Mouse (Mus musculus) lung, postnatal 14 days (tissue): ENCODE measurements around the gene Kdsr.

Experiments
- DNase-seq: peaks from one replicate; pipeline ENCODE4 v3.0.0; 2021

Kdsr gene

DNA sequence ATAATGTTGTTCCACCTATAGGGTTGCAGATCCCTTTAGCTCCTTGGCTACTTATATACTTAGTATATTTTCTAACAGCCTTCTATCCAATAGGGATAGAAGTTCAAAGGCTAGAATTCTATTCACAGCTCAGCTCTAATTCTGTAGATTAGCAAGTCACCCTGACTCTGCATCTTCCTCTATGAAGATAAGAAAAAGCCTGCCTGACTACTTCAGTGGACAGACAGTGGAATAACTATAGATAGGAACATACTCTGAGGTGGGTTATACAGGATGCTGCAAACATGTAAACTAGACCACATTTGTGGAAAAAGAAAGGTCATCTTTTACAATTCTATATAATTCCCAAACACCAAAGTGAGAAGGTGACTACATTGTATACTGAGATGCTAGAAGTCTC lies 66.9 kb downstream of the Kdsr start:
- no peak for DNase-seq

GRCm38 (mm10) chr1:106690887-106691286 lies 68.6 kb downstream of the Kdsr start:
- no peak for DNase-seq

- no peak for DNase-seq
Observed at GRCm38 (mm10) chr1:106688161-106688516, 71.4 kb downstream of the Kdsr start.

- no peak for DNase-seq
Observed at GRCm38 (mm10) chr1:106687435-106688160, 71.9 kb downstream of the Kdsr start.

- no peak for DNase-seq
Observed at GRCm38 (mm10) chr1:106685702-106686101, 73.8 kb downstream of the Kdsr start.

GRCm38 (mm10) chr1:106684546-106684945 lies 75.0 kb downstream of the Kdsr start:
- DNase-seq, result no peak

DNA sequence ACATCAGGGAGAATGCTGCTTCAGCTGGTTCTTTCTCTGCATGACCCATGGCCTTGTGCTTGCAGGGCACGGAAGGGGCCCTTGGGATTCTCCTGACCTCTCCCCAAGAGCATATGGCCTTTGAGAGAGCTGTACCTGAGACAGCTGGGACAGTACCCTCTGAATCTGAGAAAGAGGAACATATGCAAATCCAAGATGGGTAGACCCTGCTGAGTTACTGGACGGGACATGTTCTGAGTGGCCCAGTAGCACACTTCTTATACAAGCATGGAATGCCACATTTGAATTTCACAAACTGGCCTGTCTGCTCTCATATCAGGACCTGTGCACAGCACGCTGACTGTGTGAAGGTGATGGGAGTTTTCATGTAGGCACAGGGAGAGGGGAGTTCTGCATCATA lies 76.7 kb downstream of the Kdsr start:
- DNase-seq, result no peak

DNA sequence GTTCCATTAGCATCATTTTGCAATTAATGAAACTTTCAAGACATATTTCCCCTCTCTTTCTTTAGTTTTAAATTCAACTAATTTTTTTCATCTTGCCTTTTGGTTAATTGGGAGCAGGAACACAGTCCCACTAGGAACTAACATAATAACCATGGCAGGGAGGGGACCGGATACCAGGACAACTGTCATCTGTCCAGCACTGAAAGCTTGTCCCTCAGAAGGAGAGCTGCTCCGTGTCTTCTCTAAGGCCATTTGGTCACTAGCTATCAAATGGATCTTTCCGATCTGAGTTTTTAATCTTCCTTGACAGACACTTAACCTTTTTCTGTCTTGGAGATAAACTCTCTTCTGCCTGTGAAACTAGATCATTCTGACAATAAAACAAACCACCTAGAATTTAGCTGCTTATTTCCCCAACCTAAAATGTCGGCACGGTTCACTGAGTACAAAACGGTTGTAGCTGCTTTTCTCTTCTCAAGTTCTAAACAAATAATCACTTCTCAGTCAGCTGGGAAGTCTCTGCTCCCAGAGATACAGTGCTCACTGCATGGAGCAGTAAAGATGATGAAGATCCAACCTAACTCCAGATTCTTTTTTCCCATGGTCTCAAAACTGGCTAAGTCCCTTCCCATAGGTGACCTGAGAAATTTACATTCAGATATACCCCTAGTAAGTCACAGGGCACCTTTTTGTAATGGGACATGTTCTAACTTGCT lies 79.6 kb downstream of the Kdsr start:
- DNase-seq, result no peak

DNA sequence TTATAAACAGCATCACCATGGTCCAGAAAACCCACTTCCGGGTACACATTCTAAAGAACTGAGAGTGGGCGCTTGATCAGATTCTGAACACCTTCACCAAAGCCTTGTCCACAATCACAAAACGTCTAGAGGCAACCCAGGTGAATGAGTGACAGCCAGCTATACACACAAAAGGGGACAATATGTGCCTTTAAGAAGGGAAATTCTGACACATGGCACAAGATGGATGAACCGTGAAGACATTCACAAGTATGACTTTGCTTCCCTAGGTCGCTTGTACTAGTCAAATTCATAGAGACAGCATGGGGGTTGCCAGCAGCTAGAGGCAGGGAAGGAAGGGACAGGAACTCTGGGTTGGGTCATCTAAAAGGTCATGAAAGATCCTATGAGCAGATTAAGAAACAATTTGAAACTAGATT lies 81.5 kb downstream of the Kdsr start:
- DNase-seq, result no peak
